Mouse (Mus musculus) MEL (cell line): ENCODE results near the gene Rgl1.

ENCODE experiments used
- CTCF ChIP-seq, 3 experiments: IDR thresholded peaks in 2 of 3; conservative IDR thresholded peaks in 1 of 3; 2 replicates each; pipeline ENCODE4 v1.5.1; 2011 to 2012; ENCODE audit warnings: low read length in 3 of 3, low read depth in 2 of 3, mild to moderate bottlenecking in 2 of 3, improper control_type of control experiment in 1 of 3, inconsistent platforms in 1 of 3, mixed read lengths in 1 of 3, moderate library complexity in 1 of 3; ENCODE audit not compliant: control insufficient read depth in 1 of 3, insufficient read depth in 1 of 3, poor library complexity in 1 of 3, severe bottlenecking in 1 of 3
- HCFC1 ChIP-seq: IDR thresholded peaks from 2 replicates; pipeline ENCODE4 v1.6.1; 2012; ENCODE audit warnings: low read depth, mild to moderate bottlenecking, inconsistent platforms, low read length, improper control_type of control experiment, moderate library complexity
- POLR2A ChIP-seq, 2 experiments: IDR thresholded peaks; 2 replicates each; pipeline ENCODE4 v1.6.1; 2011 to 2012; ENCODE audit warnings: low read length in 2 of 2, mild to moderate bottlenecking in 2 of 2, control low read depth in 1 of 2, improper control_type of control experiment in 1 of 2, low read depth in 1 of 2, moderate library complexity in 1 of 2; ENCODE audit not compliant: control insufficient read depth in 1 of 2, insufficient read depth in 1 of 2, poor library complexity in 1 of 2
- USF1 ChIP-seq: IDR thresholded peaks from 2 replicates; pipeline ENCODE4 v1.6.1; 2014; ENCODE audit warnings: low read depth, mild to moderate bottlenecking, inconsistent platforms, low read length, improper control_type of control experiment, moderate library complexity

- TF ChIP-seq USF1, result no peak
- TF ChIP-seq CTCF (IDR thresholded peaks at IDR 0.05 in 2 of 3, conservative IDR thresholded peaks at IDR 0.05 in 1 of 3; ENCODE audit: control insufficient read depth in 1 of 3, insufficient read depth in 1 of 3, low read depth in 2 of 3, low read length in 3 of 3, poor library complexity in 1 of 3, severe bottlenecking in 1 of 3), result no peak
- TF ChIP-seq HCFC1, result no peak
- no peak for TF ChIP-seq POLR2A (IDR thresholded peaks at IDR 0.05; ENCODE audit: control insufficient read depth in 1 of 2, insufficient read depth in 1 of 2, low read depth in 1 of 2, low read length in 2 of 2, poor library complexity in 1 of 2)
Measured at GRCm38 (mm10) chr1:152640195-152640981, 125.8 kb downstream of the Rgl1 start.
